Mouse (Mus musculus): ENCODE data around the gene Fsd1.
A peak's percentile ranks its signal among the peaks of the same experiment; 100 is the strongest.

Fsd1 gene

DNA sequence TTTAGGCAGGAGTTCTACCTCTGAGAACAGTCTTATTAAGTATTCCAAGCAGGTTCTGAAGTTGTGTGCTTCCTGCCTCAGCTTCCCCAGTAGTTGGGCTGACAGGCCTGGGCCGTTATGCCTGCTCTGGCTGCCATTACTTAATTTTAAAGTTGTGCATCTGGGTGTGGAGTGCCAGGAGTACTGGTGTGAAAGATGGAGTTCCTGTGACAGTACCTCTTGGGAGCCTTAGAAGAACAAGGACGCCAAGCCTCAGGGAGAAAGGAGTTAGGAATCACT lies 23.6 kb downstream of the Fsd1 start:
- DNase-seq (ENCODE audit: low spot score): no peak

DNA sequence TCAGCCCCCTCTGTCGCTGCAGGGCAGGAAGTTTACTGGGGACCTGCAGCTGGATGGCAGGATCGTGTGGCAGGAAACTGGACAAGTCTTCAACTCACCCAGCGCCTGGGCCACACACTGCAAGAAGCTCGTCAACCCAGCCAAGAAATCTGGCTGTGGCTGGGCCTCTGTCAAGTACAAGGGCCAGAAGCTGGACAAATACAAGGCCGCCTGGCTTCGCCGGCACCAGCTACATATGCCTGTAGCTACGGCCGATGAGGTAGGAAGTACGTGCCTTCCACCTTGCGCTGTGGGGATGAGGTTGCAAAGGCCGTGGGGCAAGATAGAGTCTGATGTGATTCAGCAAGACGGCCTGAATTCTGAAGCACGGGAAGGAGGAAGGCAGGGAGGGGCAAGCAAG lies 23.9 kb downstream of the Fsd1 start:
- no peak for DNase-seq (ENCODE audit: low spot score)

DNA sequence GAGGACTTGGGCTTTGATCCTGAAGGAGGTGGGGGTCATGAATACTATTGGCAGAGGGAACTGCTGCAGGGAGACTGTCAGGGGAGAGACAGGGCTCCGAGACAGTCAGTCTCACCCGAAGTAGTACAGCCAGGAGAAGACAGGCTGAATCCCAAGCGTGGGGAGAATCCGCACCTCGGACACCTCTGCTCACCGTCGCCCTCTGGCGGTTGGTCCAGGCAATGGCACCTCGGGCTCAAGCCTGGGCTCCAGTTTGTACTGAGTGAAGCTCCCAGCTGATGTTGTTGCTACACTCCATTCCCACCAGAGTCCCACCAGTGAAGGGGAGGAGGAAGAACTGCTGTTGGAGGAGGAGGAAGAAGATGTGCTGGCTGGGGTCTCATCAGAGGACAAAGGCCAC lies 24.4 kb downstream of the Fsd1 start:
- DNase-seq (ENCODE audit: low spot score): peak; percentile 74

DNA sequence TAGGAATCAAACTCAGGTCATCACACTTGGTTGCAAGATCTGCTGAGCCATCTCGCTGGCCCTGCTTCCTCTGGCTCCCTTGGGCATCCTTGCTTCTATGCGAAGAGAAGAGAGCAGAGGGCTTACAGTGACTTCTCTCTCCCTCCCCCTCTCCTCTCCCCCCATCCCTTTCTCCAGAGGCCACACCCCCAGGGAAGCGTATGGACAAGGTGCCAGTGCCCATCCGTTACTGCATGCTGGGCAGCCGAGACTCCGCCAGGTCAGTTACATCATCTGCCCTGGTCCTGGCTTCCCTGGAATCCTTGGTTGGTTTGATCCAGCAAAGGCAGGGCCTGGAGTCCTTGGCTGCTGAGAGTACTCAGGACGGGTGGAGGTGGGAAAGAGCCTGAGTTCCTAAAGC lies 25.1 kb downstream of the Fsd1 start:
- DNase-seq (ENCODE audit: low spot score): no peak

DNA sequence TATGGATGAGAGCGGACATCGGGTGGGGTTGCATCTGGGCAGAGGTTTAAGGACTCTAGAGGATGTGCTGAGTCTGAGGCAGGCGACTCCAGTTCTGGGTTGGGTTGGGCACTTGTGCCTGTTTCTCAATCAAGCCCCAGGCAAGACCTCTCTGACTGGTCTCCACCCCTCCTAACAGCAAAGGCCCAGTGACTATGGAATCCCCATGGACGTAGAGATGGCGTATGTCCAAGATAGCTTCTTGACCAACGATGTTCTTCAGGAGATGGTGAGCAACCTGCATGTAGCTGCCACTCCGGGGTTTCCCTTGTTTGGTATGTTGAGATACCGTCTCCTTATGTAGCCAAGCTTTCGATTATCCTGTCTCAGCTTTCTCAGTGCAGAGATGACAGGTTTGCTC lies 29.0 kb downstream of the Fsd1 start:
- no peak for DNase-seq (ENCODE audit: low spot score)

DNA sequence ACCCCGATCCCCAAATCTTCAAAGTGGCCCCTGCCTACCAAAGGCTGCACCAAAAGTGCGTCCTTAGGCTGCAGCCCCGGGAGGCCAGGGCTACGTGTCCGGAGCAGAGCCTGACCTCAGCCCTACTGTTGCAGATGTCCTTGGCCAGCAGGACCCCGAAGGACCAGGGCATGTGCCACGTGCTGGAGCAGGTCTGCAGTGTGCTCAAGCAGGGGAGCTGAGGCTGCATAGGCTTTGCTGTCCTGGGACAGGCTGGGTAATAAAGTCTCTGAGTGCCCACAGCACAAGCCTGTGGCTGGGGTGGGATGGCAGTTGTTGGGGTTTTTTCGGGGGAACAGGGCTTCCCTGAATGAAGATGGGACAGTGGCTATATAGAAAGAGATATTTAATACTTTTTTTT lies 30.1 kb downstream of the Fsd1 start:
- DNase-seq (ENCODE audit: low spot score): no peak

DNA sequence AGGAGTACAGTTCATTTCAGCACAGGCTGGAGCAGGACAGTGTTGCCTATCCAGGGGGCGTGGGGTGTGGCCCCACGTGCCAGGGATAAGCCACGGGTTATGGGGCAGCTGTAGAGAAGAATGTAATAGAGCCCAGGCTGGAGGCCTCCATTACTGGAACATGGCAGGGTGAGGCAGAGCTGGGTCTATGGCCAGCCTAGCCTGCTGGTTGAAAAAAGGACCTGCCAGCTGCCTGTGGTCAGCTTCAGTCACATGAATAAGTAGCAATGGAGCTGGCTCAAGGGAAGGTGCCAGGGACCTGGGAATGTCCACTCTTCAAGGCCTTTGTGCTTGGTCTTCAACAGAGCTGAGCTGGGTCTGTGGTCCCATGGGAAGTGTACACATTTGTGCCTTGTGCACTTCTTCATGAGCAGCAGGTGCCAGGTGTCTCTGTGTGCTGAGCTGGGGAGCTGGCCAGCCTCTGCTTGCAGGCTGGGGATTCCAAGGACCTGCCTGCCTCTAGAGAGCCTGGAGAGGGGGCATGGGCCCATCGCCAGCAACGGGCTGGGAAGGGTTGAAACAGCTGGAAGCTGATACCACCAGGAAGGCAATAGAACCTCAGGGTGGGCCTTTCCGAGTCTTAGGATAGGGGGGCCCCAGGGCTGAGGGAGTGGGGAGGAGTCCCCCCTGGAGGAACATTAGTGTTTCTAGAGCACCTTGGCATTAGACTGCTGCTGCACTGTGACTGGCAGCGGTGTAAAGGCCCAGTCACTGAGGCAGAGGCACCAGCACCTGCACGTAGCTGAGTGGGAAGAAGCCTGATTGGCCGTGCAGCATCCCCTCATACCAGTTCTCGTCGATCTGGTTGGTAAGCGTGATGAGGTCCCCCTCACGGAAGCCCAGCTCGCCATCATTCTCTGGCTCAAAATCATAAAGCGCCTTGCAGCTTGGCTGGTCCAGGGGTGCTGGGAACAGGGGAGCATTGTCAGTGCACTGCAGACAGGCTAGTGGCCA lies 30.8 kb downstream of the Fsd1 start:
- DNase-seq (ENCODE audit: low spot score): no peak

DNA sequence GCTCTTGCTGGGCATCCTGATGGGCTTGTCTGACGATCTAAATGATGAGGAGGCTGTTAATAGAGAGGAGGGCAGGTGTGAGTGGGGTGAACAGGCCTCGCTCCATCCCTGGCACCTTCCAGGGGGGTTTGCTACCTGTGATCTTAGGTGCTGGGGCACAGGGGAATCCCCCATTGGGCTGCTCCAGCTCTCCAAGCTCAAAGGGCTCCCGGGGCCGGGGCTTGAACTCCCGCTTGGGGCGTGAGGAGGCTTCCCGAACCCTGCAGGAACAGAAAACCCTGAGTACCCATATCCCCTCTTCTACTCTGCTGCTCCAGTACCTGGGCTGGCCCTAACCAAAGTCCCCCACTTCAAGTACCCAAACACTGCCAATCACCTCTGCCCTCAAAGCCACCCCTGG lies 31.5 kb downstream of the Fsd1 start:
- DNase-seq (ENCODE audit: low spot score): no peak

DNA sequence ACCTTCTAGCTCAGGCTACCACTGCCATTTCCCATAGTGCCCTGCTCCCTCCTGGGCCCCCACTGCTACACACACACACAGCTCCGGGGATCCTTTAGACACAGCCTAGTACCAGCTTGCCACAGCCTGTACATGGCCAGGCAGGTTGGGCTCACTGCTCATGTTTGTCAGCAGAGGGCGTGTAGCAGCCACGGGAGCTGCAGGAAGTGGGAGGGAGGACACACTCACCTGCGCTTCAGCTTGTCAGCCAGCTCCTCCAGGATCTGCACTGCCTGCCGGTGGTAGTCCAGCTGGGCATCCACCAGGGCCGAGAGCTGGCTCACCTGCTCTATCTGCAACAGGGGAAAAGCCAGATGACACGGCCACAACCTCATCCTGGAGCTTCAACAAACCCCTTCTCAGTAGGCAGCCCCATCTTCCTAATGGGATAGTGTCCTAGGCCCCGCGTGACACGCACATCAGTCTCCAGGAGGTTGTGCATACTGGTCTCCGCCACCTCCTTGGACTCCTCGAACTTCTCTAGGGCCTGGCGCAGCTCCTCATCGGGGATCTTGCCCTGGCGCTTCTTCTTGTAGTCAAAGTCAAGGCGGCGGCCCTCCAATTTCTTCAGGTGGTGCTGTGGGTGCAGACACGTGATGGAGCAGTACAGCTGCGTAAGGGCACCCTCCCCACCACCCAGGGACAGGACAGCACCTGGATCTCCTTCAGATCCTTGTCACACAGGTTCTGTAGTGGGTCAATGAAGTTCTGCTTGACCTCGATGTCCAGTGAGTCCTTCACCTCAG lies 32.2 kb downstream of the Fsd1 start:
- peak; percentile 58 for DNase-seq (ENCODE audit: low spot score)

DNA sequence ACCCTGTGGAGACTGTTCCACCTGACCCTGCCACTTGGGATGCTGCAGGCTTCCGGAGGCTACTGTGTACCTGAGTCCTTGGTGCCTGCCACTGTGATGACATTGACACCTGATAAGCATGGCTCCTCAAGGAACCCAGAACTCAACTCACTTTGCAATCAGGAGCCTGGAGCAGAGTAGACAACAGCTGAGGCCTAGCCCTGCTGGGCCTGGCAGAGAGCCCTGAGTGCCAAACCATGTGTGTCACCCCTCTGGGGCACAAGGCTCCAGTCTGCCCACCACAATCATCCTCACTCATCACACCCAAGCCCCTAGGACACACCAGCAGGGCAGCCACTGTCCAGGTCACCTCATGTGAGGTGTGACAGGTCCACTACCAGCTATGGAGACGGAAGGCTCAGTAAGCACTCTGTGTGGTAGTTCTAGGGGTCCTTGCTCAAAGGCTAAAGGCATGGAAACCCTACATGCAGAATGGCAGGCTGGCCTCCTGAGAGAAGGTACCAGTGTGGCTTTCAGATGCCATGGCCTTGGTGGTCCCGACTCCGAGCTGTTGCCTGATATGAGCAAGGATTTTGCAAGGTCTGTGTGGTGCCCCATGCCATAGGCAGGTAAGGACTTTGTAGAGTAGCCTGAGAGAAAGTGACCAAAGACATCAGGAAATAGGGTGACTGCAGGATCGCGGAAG lies 34.2 kb downstream of the Fsd1 start:
- no peak for DNase-seq (ENCODE audit: low spot score)

DNA sequence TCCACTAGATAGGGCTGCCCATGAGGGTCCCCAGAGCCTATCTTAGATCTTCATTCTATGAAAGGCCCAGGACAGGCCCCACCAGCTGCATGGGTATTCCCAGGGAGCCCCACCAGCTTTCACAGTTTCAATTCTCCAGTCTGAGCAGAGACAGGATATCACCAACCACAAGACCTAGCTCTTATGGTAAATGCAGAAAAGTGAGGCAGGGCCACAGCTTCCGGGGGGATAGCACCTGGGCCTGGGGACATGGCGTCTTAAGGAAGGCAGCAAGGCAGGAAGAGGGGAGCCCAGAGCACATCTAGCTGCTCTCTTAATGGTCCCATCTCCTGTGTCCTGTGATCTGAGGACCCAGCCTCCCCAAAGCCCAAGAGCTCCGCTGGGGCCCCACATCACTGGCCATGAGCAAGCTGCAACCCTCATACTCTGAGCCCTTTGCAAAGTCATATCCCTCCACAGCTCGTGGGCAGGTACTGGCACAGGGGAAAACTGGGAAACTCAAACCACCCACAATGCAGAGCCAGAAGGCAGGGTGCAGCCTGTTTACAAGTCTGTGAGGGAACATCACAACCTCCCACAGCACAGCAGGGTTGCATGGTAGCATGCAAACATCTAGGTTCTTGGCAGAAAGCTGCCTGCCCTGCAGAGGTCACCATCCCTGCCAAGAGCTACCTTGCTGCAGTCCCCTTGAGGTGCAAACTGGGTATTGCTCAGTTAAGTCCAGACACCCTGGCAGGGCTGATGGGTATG lies 35.0 kb downstream of the Fsd1 start:
- DNase-seq (ENCODE audit: low spot score): no peak

DNA sequence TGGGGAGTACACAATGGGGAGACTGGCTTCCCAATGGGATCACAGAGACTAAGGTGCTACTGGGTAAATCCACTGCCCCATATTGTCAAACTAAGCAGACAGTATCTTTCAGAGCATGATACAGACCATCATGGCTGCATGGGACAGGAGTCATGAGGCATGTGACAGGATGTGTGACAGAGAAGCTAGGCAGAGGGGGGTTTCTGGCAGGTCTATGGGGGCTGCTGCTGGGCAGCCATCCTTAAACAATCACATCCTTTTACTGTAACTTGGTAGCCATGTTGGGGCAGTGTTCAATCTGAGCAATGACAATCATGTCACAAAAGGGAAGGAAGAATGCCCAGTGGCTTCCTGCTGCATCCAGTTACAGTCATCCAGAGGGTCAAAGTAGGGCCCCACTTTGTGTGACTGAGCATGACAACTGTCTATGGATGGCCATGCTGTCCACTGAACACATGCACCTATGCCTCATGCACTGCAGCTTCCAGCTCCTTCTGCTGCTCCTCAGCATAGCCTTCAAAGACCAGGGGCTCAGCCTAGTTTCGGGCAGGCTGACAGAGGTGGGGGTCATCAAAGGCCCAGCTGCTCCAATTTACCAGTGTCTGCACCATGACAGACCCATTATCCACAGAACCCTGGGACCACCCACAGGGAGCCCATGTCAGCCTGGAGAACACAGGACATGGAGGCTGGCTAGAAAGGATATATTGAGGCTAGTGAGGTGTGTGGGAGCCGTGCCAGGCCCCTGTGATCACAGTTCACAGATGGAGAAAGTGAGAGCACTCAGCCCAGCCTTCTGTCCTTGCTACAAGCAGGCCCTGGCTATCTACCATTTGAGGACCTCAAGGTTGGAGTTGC lies 36.1 kb downstream of the Fsd1 start:
- no peak for DNase-seq (ENCODE audit: low spot score)

DNA sequence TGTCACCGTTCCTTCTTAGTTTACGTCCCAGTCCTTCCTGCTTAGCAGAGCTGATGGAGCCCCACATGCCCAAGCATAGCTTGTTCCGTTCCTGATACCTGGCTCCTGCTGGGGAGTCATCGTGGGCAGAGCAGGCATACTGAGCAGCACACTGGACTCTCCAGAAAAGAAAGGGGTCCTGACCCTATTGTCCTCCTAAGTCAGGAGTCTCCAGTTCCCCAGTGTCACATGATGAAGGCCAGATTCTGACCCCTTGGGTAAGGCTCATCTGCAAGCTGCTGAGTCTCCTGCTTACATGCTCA lies 36.6 kb downstream of the Fsd1 start:
- DNase-seq (ENCODE audit: low spot score): no peak

DNA sequence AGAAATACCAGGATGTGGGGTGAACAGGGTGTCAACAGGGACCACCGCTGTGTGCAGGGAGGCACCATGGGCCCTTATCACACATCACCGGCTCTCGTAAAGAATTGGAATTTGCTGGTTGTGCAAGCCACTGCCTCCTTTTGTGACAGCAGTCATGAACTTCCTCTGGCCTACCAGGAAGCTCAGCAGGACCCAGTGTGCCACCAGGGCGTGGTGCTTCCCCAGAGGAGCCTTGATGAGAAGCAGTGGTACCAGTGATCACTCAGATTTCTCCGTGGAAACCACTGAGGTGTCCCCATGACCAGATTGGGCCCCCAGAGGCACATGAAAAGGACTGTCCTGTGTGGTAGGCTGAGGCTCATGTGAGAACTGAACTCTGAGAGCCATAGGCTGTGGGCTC lies 37.1 kb downstream of the Fsd1 start:
- DNase-seq (ENCODE audit: low spot score): peak; percentile 62

DNA sequence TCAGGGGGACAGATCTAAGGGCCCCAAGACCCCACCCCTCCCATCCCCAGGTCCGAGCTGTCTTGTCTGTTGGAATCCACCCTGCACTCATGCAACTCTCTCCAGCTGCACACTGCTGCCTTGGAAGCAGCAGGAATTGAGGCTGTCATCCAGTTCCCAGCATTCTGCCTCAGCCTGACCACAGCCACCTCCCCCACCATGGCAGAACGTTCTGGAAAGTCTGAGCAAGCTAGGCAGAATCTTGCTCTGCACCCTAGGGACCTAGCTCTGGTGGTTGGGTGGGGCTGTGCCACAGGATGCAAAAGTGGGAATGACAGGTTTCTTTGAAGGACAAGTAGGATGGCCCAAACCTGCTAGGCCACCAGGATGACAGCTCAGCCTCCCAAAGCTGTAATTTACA lies 38.2 kb downstream of the Fsd1 start:
- no peak for DNase-seq (ENCODE audit: low spot score)

DNA sequence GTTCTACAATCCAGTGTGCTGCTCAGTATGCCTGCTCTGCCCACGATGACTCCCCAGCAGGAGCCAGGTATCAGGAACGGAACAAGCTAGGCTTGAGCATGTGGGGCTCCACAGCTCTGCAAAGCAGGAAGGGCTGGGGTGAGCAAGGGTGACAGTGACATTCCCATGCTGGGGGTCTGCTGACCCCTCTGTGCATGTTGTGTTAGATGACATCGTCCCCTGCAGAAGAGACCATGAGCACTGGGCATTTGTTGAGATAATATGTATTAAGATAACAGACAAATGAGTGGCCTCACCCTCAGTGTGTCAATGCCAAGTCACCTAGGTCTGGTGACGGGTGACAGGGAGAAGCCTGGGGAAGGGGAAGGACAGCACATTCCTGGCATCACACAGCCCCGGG lies 38.6 kb downstream of the Fsd1 start:
- DNase-seq (ENCODE audit: low spot score): no peak

DNA sequence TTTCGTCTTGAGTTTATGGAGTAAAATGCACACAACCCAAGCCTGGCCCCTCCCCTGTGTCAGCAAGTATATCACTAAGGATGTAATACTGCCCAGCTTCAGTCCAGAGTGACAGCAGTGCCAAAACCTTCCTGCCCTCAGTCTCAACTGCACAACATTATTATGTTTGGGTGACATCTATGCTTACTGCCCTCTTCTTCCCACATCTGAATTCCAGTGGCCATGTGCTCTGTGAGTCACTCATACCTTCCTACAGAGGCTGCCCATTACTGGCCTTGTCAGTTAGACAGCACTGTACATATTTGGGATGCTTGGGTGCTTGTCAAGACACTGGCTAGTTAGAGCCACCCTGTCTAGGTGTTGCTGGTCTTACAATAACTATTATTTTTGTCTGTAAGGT lies 40.0 kb downstream of the Fsd1 start:
- no peak for DNase-seq (ENCODE audit: low spot score)

DNA sequence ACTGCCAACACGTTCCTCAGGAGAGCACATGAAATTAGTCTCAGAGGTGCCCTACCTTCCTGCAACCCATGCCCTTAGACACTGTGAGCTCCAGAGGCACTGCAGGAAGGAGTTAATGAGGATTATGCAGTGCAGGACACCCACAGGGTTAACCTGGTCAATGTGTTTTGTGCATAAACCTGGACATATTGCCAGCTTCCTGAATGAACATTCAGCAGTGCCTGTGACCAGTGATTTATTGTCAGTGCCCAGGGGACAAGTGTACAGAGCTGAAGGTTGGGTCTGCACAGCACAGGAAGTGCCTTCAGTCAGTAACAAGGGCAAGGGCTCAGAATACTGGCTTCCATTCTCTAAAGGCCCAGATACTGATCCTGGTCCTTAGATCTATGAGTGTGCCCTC lies 40.6 kb downstream of the Fsd1 start:
- DNase-seq (ENCODE audit: low spot score): no peak

DNA sequence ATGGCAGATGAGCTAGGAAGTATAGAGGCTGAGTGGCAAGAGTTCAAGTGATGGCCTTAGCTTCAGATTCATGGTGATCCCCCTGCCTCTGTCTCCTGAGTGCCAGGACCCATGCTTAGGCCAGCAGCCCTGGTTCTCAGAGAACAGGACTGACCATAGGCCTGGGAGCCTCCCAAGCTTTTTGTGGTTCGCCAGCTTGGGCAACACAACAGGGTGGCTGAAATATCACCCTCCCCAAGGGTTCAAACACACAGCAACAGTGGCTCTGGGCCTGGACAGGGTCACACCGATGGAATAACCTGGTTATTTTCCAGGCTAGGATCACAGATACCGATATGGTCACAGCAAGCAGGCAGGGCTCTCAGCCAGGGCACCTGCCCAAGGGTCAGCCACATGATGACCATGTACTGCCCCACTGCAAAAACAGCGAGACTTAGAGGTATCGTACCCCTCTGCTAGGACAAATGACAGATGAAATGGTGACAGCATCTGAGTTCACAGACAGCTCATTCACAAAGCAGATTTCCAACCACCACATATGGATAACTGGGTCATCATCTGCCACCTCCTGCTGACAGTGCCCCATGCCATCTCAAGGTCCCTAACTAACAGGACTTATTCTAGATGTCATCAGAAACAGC lies 41.6 kb downstream of the Fsd1 start:
- DNase-seq (ENCODE audit: low spot score): no peak

DNA sequence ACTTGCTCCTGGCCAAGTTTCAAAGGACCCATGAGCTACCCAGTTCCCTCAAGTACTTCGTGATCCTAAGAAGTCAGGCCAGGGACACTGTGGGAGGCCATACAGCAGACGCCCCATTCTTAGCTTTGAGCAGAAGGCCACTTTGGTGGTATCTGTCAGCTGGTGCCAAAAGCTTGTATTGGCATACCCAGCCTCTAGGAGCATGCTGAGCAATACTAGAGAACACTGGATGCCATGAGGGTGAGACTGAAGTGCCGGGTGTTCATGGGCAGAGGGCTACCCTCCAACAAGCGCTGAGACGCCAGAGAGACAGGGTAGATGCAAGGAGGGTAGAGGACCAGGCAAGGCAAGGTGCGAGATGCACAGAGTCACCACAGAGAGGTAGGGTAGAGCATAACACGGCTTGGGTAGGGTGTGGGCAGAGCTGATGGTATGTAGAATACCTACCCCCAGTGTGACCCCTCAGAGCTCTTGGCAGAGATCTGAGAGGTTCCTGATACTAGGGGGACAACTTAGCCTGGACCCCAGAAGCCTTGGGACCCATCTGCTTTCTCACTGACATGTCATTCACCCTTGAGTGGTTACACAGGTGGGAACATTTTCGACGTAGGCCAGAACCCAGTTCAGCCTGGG lies 44.0 kb downstream of the Fsd1 start:
- DNase-seq (ENCODE audit: low spot score): no peak

All from lung, postnatal 25 days (tissue).